Mouse (Mus musculus) midbrain, embryonic 11.5 days (tissue): ENCODE data around the gene Tmem143. TPM values are rescaled to one million over a fixed set of nuclear protein-coding genes. Genes with fewer than 3 reads are reported as not detected.
"Not testable (repeated sequence)": the region's sequence is repeated elsewhere in the genome, so short reads cannot be mapped to it uniquely, and the experiment has no call there.

Experiments
- ATAC-seq: fragments of 200-750 bp; cut with Nextera tagmentation; 2 replicates; pipeline ENCODE4 v1.8.0; 2017; ENCODE audit warnings: moderate TSS enrichment, moderate library complexity; ENCODE audit not compliant: low FRiP score
- DNase-seq: peaks from one replicate; pipeline ENCODE4 v3.0.0; 2015; ENCODE audit warnings: low spot score; ENCODE audit errors: missing footprints
- H3K27ac ChIP-seq: fragments of 300-500 bp; sonication (generic); 2 replicates; pipeline ENCODE4 v1.5.1; 2014; ENCODE audit warnings: low read depth, low read length
- H3K27me3 ChIP-seq: fragments of 300-500 bp; sonication (generic); 2 replicates; pipeline ENCODE4 v1.6.1; 2014; ENCODE audit warnings: mild to moderate bottlenecking, low read length, moderate library complexity, mixed read lengths; ENCODE audit not compliant: control insufficient read depth, insufficient read depth
- H3K36me3 ChIP-seq: fragments of 300-500 bp; sonication (generic); 2 replicates; pipeline ENCODE4 v1.6.1; 2014; ENCODE audit warnings: mild to moderate bottlenecking, low read length, moderate library complexity, mixed read lengths; ENCODE audit not compliant: control insufficient read depth, insufficient read depth
- H3K4me1 ChIP-seq: fragments of 300-500 bp; sonication (generic); 2 replicates; pipeline ENCODE4 v1.6.1; 2014; ENCODE audit warnings: low read length; ENCODE audit not compliant: control insufficient read depth, insufficient read depth
- H3K4me2 ChIP-seq: fragments of 300-500 bp; sonication (generic); 2 replicates; pipeline ENCODE4 v1.6.1; 2014; ENCODE audit warnings: mild to moderate bottlenecking, moderate library complexity
- H3K4me3 ChIP-seq: fragments of 300-500 bp; sonication (generic); 2 replicates; pipeline ENCODE4 v1.5.1; 2014; ENCODE audit warnings: low read depth, low read length
- H3K9ac ChIP-seq: fragments of 300-500 bp; sonication (generic); 2 replicates; pipeline ENCODE4 v1.6.1; 2014; ENCODE audit warnings: low read length
- H3K9me3 ChIP-seq: fragments of 300-500 bp; sonication (generic); 2 replicates; pipeline ENCODE4 v1.6.1; 2016; ENCODE audit warnings: low read length; ENCODE audit not compliant: control insufficient read depth
- WGBS: fragments of 180-500 bp; shearing (Covaris S2); extraction: QIAGEN DNeasy Blood & Tissue Kit; methylation state at CpG from one replicate; pipeline ENCODE4 v1.1.7; 2014; 5-methylcytosine and 5-hydroxymethylcytosine counted together
- polyA plus RNA-seq: library from polyadenylated mRNA; unstranded; fragments of >200 nt; fragmentation: Nextera tagmentation; extraction: Ambion mirVana; gene quantifications from 2 replicates; pipeline ENCODE4 v1.2.1, GENCODE M21; 2014

The Tmem143 gene
- polyA plus RNA-seq, 1 experiment from 2014 or later = 3.0 TPM

DNA sequence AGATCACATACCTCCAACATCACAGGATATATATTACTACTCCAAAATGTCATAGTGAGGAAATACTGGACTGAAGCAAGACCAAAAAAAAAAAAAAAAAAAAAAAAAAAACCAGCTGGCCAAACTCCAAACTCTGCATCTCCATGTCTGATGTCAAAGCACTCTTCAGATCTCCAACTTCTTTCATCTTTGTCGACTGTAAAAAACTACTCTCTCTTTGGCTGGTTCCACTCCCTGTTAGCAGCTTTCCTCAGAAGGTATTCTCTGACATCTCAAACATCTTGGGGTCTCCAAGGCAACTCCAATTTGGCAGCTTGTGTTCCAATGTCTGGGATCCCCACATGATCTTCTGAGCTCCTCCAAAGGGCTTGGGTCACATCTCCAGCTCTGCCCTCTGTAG is 18.5 kb upstream of the Tmem143 start, which contains the start of gene Grin2d:
Grin2d (minus strand) TSS at position 101 of the 400 bp plus-strand sequence.
- not testable (repeated sequence) for ATAC-seq, H3K9me3 ChIP-seq, H3K9ac ChIP-seq, H3K27me3 ChIP-seq, H3K27ac ChIP-seq, H3K4me1 ChIP-seq, H3K4me3 ChIP-seq, H3K4me2 ChIP-seq, DNase-seq
- H3K36me3 ChIP-seq = peaks cover 26% of the 10 kb centered on the region
- 94% methylated on average over 1 of the region's 1 CpGs for WGBS

GRCm38 (mm10) chr7:45880531-45880930 is 16.2 kb upstream of the Tmem143 start:
- Histone ChIP-seq H3K9ac (no peak overlapping the region), H3K27me3 (no peaks in the 10 kb centered on the region), H3K36me3 (peaks cover 29% of the 10 kb centered on the region), H3K27ac (no peak overlapping the region), H3K4me2 (no peak overlapping the region), H3K9me3 (no peaks in the 10 kb centered on the region), H3K4me1 (no peaks in the 10 kb centered on the region), H3K4me3 (no peak overlapping the region)
- ATAC-seq (no peak), DNase-seq (no peak)
- 98% methylated on average over 4 of the region's 4 CpGs for WGBS

GRCm38 (mm10) chr7:45881011-45881410 is 15.7 kb upstream of the Tmem143 start:
- no peaks in the 10 kb centered on the region for H3K4me1 ChIP-seq
- no peak for DNase-seq
- H3K4me2 ChIP-seq = no peak overlapping the region
- WGBS = 97% methylated on average over 2 of the region's 2 CpGs
- no peak overlapping the region for H3K9ac ChIP-seq
- H3K36me3 ChIP-seq = peaks cover 27% of the 10 kb centered on the region
- H3K4me3 ChIP-seq = no peak overlapping the region
- no peaks in the 10 kb centered on the region for H3K27me3 ChIP-seq
- no peak overlapping the region for H3K27ac ChIP-seq
- no peaks in the 10 kb centered on the region for H3K9me3 ChIP-seq
- no peak for ATAC-seq

GRCm38 (mm10) chr7:45887246-45887645 is 9.5 kb upstream of the Tmem143 start:
- H3K9me3 ChIP-seq = no peaks in the 10 kb centered on the region
- no peak overlapping the region for H3K9ac ChIP-seq
- H3K4me3 ChIP-seq = no peak overlapping the region
- H3K4me1 ChIP-seq = no peaks in the 10 kb centered on the region
- no peak overlapping the region for H3K4me2 ChIP-seq
- ATAC-seq (no peak), DNase-seq (no peak)
- no peak overlapping the region for H3K27ac ChIP-seq
- peaks cover 11% of the 10 kb centered on the region; the same call in 1 of the 2 replicates for H3K36me3 ChIP-seq
- H3K27me3 ChIP-seq = no peaks in the 10 kb centered on the region
- WGBS = 66% methylated on average over 3 of the region's 3 CpGs

GRCm38 (mm10) chr7:45892651-45893050 is 4.1 kb upstream of the Tmem143 start:
- WGBS = 77% methylated on average over 2 of the region's 2 CpGs

DNA sequence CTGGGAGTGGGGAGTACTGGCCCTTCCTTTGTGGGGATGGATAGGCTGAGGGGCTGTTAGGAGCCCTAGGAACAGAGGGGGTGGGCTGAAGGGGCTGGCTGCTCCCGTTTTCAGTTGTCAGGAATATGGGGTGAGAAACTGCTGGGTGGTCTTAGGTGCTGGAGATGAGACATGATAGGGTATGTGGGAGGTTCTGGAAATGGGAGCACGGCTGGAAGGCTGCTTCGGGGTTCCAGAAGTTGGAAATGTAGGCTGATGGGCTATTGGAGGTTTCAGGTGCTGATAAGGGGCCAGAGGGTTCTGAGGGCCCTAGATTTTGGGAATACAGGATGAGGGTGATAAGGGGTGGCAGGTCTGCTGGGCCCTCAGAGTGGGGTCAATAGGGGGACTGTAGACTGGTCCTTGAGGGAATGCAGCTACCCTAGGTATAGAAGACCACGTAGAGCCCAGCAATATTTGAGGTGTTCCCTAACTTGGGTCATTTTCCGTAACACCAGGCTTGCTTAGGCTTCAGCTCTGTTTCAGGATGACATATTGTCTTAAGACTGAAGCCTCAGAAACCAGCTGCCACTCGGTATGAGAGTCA is 717 bp upstream of the Tmem143 start:
- Histone ChIP-seq H3K27ac (no peak overlapping the region), H3K9me3 (no peaks in the 10 kb centered on the region), H3K4me3 (0 out of 2 replicates have a peak overlapping the region, but pooled peaks have one; percentile 38), H3K9ac (no peak overlapping the region), H3K27me3 (no peaks in the 10 kb centered on the region), H3K4me1 (peaks cover 10% of the 10 kb centered on the region; the same call in 1 of the 2 replicates), H3K4me2 (peak overlapping the region; percentile 26; the same call in 1 of the 2 replicates), H3K36me3 (no peaks in the 10 kb centered on the region)
- 80% methylated on average over 6 of the region's 6 CpGs for WGBS
- ATAC-seq (peak; percentile 38), DNase-seq (no peak)

More at GRCm38 (mm10) chr7:45892651-45893050, 4.1 kb upstream of the Tmem143 start:
- Histone ChIP-seq H3K9ac (no peak overlapping the region), H3K27ac (no peak overlapping the region), H3K4me1 (peaks cover 6% of the 10 kb centered on the region; the same call in 1 of the 2 replicates), H3K4me2 (no peak overlapping the region), H3K27me3 (no peaks in the 10 kb centered on the region), H3K36me3 (no peaks in the 10 kb centered on the region), H3K9me3 (no peaks in the 10 kb centered on the region), H3K4me3 (no peak overlapping the region)
- ATAC-seq (no peak), DNase-seq (no peak)

DNA sequence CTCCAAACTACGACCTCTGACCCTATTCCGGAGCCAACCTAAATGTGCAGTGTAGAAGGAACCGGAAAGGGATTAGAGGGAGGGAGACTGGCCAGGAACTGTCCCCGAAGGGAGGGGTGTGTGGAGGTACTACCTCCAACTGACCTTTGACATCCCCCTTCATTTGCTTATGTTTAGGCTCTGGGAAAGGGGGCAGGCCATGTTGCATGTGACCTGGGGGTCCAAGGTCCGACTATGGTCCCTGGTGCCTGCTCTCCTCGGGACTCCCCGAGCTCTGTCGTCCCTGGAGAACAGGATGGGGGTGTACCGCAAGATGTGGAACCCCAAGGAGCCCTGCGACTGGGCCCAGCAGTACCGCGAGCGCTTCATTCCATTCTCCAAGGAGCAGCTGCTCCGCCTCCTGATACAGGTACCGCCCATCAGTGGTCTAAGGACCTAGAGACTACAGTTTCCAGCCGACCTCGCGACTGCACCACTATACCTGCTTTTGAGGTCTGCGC is 567 bp downstream of the Tmem143 start:
- peaks cover 10% of the 10 kb centered on the region; the same call in 1 of the 2 replicates for H3K4me1 ChIP-seq
- H3K9ac ChIP-seq = peak overlapping the region; percentile 65
- DNase-seq = peak; percentile 92
- no peaks in the 10 kb centered on the region for H3K27me3 ChIP-seq
- whole genome bisulfite sequencing = 1% methylated on average over 19 of the region's 19 CpGs
- peak overlapping the region; percentile 38 for H3K4me3 ChIP-seq
- peak overlapping the region; percentile 15; the same call in 1 of the 2 replicates for H3K27ac ChIP-seq
- H3K36me3 ChIP-seq = no peaks in the 10 kb centered on the region
- peak; percentile 73 for ATAC-seq
- H3K4me2 ChIP-seq = peak overlapping the region; percentile 70
- H3K9me3 ChIP-seq = no peaks in the 10 kb centered on the region

GRCm38 (mm10) chr7:45898125-45898524 is 1.4 kb downstream of the Tmem143 start:
- H3K36me3 ChIP-seq, DNase-seq, ATAC-seq, H3K4me3 ChIP-seq, H3K9me3 ChIP-seq, H3K27me3 ChIP-seq, H3K27ac ChIP-seq, H3K4me2 ChIP-seq, H3K9ac ChIP-seq, H3K4me1 ChIP-seq: not testable (repeated sequence)
- 64% methylated on average over 4 of the region's 4 CpGs for WGBS

DNA sequence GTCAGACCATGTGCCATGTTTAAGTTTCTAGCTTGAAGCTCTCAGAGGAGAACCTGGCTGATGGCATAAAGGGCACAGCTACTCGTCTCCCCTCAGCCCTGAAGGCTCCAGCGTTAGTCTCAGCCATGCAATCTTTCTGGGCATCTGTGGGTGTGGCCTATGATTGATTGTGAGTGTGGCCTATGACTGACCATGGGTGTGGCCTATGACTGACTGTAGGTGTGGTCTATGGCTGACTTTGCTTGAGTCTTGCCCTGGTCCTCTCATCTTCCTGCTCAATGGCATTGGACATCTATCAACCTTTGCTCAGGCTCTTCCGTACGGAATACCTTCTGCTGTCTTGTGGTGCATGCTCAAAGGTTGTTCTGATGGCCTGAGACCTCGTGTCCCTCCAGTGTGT is 4.8 kb downstream of the Tmem143 start:
- no peak for ATAC-seq
- Histone ChIP-seq H3K9ac (no peak overlapping the region), H3K27ac (no peak overlapping the region), H3K9me3 (no peaks in the 10 kb centered on the region), H3K36me3 (no peaks in the 10 kb centered on the region), H3K27me3 (no peaks in the 10 kb centered on the region), H3K4me1 (peaks cover 10% of the 10 kb centered on the region; the same call in 1 of the 2 replicates), H3K4me2 (no peak overlapping the region), H3K4me3 (no peak overlapping the region)
- 61% methylated on average over 5 of the region's 5 CpGs for WGBS
- DNase-seq = no peak
